Mouse (Mus musculus) left cerebral cortex, adult 9 months (tissue): ENCODE data around the gene Dmrta2.
A peak's percentile ranks its signal among the peaks of the same experiment; 100 is the strongest.

Experiments used
- DNase-seq, 2 experiments: peaks; one replicate each; pipeline ENCODE4 v3.0.0; 2022; ENCODE audit warnings: low spot score in 2 of 2

The Dmrta2 gene

DNA sequence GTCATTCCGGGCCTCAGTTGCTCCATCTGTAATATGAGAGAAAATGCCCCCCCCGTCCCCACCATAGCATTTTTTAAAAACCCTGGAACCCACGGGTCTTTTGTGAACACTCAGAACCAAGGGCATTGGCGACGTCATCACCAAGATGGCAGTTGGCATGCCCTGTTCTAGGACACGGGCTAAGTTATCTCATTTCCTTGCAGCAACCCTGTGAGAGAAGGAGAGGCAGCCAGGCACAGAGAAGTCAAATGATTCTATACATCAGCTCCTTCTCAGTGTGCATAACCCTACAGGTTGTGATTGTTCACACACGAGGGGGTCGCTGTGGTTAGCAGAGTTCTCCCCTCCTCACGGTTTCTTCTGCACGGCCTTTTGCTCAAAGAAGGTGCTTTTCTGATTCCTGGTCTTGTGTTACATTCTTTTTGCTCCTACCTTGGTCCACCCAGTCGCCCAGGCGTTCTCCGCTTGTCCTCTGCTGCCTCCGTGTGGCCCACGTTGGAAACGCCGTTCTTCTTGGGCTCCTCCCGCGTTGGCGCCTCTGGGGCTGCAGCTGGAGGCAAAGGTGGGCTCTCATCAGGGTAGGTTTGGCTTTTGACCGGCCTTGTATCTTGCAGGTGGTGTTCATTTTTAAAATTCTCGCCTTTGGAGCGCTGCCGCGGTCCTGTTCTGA is 44.2 kb downstream of the Dmrta2 start:
- peak; percentile 31 to 90 for DNase-seq

DNA sequence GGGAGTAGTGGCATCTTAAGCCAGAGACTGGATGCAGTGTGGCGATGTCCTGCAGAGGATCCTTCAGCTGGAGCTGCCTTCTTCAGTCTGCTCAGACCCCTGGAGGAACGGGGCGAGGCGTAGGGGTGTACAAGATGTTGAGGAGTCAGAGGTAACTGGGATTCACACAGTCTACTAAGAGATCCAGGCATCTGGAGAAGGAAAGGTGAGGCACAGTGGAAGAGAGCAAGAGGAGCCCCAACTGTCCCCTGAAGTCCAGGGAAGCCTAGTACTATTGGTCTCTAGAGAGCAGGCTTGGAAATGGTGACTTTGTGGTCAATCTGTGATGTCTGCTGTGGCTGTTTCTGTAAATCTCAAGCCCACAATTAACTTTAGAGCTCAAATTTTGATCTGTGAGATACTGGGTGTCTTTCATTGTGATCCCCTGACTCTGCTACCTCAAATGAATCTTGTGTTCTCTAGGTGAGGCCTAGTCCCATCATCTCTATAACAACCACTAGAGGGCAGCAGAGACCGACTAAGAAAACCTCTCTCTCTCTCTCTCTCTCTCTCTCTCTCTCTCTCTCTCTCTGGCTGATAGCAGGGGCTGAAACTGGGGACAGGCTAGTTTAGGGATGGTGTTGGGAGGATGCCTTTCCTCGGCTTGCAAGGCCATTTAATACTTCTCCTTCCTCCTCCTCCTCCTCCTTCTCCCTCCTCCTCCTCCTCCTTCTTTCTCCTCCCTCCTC is 50.8 kb downstream of the Dmrta2 start:
- DNase-seq: peak in 1 of 2 experiments; percentile 56

DNA sequence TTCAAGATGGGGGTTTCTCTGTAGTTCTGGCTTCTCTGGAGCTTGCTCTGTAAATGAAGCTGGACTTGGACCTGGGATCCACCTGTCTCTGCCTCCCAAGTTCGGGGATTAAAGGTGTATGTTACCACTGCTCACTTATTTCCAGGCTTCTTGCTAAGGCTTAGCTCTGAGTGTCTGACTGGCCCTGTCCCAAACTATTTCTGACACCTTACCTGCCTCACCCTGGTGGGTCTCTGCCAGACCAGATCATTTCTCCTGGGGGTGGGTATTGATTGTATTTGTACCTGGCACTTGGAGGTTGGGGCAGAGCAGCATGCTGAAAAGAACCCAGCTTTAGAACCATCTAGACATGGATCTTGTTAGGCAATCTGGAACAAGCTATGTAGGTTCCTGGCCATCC is 51.6 kb downstream of the Dmrta2 start:
- DNase-seq: no peak
